Mouse (Mus musculus) megakaryocyte, adult 5-6 weeks (primary cell): ENCODE results near the gene Trpm8. TPM values are rescaled to one million over a fixed set of nuclear protein-coding genes. Genes with fewer than 3 reads are reported as not detected.

ENCODE experiments used
- ATAC-seq: 2 replicates; pipeline ENCODE4 v1.8.0; 2016; ENCODE audit warnings: mild to moderate bottlenecking, inconsistent platforms; ENCODE audit not compliant: poor library complexity, severe bottlenecking
- total RNA-seq, 2 experiments: library from RNA; stranded (forward) in 1 of 2; stranded (reverse) in 1 of 2; fragments of 153-499, 151-499 nt in 1 of 2; fragments of 221-1000, 200-1000 nt in 1 of 2; gene quantifications; 2 replicates each; pipeline versions ENCODE4 v1.2.3 to v1.2.4; 2015 to 2017

The Trpm8 gene
- total RNA-seq (2015) (not detected in 2 replicates), total RNA-seq (2017) (not detected in 2 replicates)

DNA sequence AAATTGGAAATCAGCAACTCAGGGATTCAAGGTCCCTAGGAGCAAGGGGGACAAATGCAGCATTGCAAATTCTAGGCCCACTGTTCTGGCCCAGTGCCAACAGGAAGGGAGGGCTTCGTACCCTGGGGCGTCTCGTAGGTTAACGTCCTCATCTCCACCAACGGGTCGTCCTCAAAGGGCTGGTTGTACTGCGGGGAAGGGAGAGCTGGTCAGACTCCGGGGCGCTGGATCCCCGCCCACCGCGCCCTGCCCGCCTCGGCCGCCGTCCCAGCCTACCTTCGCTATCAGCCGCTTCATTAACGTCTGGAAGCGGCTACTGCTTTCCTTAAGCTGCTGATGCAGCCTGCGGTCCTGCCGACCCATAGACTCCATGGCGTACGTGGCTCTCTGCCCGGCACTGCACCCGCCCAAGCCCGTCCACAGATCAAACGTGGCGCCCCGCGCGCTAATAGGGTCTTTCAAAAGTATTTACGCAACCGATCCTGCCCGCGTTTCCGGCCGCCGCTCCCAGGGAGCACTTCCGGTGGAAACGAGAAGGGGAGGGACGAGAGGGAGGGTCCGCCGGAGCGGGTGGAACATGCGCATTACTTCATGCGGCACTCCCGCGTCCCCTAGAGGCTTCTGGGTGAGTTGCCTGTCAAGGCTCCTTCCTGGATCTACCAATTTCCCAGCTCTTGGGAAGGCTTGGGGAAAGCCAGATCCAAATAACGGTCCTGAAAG, at the start of gene Trpm8, which contains the start of gene Hjurp:
TSS of gene Trpm8 (plus strand) at position 564 of the 720 bp plus-strand sequence.
TSS of gene Hjurp (minus strand) at position 536 of the 720 bp plus-strand sequence.
- ATAC-seq, result peak; percentile 71

DNA sequence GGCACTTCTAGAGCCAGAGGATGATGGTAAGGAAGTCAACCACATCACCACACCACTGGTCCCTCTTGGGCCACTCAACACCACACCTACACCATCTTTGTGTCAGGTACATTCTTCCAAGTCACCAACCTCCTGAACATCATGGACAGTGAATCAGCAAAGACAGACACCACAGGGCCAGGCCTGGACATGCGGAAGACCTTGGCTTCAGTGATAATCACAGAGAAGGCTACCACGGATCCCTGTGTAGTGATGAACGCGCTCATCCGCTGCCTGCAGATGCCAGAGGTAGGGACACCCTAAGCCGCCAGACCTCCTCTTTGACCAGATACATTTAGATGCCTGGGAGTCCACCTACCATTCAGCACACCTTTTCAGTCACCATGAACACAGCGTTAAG, 49.3 kb upstream of the Trpm8 start:
- no peak for ATAC-seq

DNA sequence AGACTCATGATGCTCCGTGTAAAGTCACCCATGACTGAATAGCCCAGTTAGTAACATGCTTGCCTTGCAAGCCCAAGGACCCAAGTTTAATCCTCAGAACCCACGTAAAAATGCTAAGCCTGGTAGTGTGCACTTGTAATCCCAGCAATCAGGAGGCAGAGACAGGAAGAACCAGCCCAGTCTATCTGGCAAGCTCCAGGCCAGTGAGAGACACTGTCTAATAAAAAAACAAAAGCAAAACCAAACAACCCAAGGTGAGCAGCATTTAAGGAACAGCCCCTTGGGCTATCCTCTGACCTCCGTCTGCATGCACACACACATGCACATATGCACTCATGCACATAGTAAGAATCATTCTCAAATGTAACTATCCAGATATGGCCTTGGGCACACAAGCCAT, 47.9 kb upstream of the Trpm8 start:
- ATAC-seq, result no peak

DNA sequence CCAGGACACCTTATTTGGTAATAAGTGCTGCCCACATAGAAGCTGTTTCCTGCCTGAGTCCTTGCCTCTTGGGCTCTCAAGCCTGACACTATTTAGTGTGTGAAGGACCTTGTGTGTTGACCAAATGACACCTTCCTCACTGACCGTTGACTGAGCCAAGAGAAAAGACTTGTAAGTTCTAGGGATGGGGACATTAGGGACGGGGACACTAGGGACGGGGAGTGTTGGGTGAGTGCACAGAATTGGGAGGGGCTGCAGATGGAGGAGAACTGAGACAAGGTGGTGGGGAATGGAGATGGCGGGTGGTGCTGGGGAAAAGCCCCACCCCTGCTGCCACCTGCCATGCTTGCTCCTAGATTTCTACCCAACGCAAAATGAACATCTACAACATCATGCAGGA, 47.5 kb upstream of the Trpm8 start:
- ATAC-seq, result no peak

DNA sequence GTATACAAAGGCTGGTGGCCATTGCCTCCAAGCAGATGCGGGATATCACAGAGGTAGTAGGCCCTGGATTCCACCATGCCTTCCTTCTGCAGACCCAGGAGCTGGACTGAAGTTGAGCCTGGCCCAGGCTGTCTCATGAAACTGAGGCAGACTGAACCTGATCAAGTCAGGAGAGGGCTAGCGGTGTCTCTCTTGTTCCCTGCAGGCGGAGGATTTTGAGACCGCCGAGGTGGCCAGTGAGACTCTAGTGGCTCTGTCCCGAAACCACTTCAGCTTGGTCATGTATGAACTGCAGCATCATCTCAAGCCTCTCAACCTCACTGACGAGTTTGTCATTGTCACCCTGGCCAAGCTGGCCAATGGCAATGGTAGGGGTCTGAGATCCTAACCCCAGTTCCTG, 47.0 kb upstream of the Trpm8 start:
- ATAC-seq, result no peak

DNA sequence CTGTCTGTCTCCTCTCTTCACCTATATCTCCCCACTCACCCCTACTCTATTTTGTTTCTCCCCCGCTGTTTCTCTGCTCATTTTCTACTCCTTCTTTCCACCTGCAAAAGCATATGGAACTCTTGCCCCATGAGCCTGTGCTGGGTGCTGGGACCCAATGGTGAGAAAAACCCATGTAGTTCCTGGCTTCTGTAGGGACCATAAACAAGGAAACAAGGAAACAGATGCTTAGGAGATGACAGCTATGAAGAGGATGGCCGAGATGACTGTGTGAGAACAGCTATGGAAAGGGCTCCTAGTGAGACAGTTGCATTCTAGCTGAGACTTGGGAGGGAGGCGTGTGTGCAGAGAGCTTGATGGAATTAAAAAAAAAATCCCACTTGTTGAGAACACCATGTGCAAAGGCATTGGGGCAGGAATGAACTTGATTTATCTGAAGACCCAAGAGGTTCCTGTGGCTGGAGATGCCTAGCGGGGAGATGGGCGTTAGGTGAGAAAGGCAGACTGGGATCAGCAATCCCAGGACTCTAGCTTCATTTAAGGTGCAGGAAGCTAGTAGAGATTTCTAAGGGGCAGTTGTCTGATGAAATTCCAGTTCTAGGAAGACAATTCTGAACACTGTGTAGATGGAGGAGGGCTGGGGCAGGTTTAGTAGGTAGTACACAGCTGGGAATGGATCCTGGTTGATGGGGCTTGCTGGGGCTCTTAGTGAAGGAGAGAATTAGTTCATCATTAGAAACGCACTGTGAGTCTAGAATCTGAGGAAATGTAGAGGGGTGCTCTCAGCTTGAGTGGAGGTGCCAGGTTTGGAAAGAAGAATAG, 46.3 kb upstream of the Trpm8 start:
- ATAC-seq, result no peak

DNA sequence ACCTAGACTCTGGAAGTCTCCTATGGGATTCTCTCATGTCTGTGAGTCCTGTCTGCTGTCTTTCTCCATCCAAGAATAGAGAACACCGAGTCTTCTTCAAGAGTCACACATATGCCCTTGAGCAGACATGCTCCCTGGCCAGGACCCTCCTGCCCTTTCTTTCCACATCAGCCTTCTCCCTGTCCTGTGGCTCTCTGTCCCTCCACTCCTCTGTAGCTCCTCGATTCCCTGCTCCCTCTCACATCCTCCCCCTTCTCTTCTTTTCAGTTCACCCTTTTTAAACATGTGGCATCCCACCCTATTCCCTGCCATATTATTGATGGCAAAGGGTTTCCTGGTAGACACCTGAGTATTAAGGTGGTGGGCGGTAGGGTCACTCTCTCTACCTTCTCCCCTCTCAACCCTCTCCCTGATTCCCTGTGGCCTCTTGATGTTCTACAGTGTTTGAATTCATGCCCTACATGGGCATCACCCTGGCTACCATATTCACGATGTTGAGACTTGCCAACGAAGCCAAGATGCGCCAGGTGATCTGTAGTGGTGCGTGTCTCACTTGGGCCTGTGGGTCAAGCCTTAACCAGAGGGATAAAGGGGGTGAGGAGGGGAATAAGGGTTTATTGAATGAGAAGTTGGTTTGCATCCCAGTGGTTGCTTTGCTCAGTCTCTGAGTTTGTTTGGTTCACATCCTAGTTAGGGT, 45.5 kb upstream of the Trpm8 start:
- ATAC-seq, result no peak

DNA sequence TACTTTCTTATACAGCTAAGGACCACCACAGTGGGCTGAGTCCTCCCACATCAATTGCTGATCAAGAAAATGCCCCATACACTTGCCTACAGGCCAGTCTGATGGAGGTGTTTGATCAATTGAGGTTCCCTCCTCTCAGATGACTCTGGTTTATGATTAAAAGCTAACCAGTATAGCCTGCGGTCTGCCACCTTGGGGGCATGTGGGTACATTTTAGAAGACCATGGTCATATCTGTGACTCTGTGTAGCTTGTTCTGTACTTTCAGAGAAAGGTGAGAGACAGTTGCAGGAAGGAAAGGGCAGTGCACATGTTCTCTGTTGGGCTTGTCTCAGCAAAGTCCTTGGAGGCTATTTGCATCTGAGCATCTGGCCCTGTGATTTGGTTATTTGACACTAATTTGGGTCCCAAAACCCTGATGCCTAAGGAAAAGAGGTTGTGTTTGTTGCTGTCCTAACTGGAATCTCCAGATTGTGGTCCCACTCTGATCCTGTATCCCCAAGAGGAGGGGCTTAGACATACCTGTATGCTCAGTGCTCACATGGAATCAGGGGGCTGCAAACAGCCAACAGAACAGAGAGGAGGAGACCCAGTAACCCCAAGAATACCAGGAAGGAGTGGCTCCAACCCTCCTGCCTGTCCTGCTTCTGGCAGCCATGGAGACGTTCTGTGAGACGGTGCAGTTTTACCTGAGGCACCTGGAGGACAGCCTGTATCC, 44.6 kb upstream of the Trpm8 start:
- no peak for ATAC-seq

DNA sequence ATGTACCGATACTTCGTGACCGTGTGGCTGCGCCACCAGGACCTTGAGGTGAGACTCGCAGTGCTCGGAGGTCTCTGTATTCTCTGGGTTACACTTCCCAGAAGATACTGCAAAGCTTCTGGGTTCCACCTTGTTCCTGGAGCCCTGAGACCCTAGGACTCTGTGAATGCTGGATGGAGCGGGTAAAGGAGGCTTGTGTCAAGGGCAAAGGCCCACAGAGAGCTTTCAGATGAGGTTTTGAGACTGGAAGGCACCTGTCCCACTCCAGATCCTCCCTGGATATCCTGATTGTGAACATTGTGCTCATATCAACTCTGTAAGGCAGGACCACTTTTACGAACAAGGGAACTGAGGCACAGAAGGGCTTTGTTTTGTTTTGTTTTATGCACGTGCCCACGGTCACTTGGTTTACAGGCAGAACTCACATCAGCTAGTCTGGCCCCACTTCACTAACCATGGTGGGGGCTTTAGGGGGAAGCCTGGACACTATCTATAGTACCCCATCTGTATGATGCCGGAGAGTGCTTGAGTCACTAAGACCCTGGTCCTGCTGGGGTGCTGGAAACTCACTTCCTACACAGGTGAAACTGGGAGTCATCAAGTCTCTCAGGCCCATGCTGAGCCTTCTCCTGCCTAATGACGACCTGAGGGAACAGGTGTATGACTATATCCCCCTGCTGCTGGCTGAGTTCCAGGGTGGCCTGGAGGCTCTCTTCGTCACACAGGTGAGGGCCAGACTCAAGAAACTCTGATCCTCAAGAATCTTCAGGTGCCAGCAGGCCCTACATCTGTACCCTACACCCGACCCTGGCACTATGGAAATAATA, 43.8 kb upstream of the Trpm8 start:
- no peak for ATAC-seq

DNA sequence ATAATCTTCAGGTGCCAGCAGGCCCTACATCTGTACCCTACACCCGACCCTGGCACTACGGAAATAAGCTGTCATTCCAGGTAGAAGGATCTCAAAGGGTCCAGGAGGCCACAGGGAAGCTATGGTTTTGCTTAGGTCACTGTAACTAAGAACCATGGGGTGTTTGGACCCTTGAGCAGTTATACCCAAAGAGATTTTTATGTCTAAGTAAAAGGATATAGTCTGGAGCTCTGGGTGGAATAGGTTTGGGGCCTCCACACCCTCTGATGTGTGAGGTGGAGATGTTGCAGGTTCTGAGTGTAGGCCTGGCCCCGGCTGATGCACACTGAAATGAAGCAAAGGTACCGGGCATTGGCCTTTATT, 43.2 kb upstream of the Trpm8 start:
- ATAC-seq, result no peak

DNA sequence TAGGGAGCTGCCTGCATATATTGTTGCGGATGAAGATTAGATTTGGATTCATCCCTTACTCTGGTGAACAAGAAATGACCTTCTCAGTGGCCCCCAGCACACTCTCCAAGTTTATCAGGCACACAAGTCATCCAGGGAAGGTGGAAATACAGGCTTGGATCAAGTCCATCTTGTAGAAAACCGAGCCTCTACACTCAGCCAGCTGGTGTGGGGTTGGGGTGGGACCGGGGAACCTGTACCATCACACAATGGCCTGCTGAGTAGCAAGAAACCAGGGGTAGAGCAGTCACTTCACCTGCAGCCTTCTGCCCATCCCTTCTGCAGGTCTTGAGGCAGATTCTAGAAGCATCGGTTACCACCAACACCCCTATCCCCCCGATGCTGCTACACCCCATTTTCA, 42.8 kb upstream of the Trpm8 start:
- no peak for ATAC-seq

DNA sequence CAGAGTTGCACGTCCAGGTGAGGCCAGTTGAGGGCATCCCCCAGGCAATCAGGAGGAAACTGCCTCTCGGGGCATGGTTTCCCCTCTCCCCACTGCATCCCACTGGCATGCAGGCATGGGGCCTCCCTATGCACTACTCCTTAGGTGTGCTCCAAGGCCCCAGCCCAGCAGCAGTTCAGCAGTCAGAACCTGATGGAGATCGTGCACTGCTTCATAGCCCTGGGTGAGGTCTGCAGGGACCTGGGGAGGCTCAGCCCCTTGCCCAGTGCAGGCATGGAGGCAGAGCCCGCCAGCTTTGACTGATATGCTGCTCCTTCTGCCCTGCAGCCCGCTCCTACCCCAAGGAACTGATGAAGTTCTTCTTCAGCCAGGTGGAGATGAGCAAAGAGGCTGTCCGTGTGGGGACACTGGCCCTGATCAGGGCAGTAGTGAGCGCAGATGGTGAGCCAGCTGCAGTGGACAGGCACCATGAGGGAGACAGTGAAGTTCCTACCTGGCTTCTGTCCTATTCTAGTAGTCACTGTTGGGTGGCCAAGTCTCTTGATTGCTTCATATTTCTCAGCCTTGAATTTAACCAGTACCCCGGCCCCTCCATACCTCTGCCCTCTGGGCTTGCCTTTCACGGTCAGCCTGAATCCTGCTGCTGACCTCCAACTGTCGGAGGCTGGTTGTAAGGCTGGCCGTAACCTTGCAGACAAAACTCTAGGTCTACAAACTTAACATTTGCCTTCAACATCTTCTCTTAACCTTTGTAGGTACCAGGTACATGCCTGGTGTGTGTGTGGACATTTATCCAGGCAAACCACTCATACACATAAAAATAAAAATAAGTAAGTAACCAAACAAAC, 42.2 kb upstream of the Trpm8 start:
- ATAC-seq, result no peak

DNA sequence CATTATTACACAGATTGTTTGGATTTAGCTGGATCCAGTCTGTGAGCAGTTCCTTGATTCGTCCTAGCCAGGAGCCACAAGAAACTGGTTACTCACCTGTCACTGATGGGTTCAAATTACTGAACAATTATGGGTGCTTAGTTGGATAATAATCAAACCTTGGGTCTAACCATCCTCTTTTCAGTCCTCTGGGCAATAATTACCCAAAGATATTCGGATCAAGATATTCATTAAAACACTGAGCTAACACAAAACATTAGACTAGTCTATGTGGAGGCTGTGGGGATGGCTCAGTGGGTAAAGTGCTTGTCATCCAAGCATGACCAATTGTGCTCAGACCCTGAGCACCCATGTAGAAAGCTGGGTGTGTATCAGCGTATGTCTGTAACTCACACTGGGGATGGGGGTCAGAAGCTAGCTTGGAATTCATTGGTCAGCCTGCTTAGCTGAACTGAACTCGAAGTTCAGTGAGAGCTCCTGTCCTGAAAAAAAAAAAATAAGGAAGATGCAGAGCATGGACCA, 41.5 kb upstream of the Trpm8 start:
- no peak for ATAC-seq

DNA sequence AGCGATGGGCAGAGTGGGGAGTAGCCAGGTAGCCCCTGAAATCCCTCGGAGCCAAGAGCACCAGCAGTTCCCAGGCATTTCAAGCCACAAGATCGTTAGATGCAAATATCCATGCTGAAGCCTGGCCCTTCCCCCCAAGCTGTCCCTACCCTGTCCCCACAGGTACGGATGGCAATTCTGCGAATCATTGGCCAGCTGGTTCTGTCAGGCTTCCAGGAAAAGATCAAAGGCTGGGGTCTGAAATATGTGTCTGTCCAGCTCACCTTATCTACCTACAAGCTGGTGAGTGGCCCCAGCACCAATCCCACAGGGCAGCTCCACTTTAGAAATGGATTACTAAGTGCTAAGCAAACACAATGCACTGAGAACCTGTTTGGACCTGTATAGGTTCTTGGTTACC, 40.1 kb upstream of the Trpm8 start:
- no peak for ATAC-seq

DNA sequence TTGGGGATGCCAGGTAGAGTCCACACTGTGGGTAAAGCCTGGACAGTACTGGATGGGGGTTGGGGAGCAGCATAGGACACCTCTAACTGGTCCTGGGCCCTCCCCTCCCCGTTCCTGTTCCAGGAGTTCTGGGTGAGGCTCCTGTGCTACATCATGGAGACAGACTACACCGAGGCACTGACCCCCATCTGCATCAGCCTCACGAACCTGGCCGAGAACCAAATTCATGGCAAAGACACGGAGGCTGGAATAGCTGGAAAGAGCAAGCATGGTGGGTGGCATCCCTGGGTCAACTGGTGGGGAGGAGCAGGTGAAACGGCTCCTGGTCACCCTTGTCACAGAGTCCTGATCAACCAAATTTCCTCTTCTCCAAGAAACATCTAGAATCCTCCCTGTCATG, 38.7 kb upstream of the Trpm8 start:
- no peak for ATAC-seq

DNA sequence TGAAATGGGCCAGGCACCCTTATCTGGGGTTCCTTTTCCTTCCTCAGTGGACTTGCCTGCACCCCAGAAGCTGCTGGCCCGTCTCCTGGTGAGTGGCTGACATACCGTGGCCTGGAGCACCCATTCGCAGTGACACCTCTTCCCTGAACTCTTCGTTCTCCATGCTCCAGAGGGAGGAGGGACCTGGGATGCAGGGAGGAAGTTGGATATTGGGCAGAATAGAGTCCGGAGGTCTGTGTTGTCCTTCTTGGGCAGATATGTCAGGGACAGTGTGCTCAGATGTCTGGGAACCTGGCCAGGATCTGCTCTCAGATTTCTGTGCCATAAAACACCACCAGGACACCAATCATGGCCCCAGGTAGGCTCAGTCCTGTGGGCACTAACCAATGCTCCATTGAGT, 37.4 kb upstream of the Trpm8 start:
- ATAC-seq, result no peak

DNA sequence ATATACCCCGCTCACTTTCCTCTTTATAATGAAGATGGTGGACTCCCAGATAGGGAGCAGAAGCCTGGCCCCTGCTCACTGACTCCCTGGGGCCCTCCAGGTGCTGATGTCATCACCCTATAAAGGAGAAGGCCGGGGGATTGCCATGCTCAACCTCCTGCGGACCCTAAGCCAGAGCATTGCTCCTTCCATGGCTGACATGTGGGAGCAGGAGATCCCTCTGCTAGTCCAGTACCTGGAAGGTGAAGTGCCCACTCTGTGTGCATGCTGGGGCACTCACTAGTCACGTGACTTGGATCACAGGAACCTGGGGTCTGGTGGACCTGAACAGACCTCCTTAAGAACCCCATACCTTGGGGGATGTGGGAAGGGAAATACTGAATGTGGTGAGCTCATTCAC, 36.9 kb upstream of the Trpm8 start:
- ATAC-seq, result no peak

DNA sequence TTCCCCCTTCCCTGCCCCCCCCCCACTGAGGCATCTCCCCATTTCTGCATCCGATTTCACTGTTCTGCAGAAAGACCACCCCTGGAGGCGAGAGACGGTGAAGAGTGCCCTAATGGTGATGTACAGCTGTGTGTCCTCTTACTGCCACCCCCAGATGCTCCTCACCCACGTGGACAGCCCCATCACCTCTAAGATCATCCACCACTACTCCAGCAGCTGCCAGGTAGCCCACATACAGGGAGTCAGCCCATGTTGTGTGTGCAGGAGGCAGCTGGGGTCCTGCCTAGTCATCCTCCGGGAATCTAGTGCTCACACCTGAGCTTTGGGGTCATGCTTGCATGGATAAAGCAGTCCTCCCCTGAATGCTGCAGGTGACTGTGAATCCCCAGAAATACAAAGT, 33.6 kb upstream of the Trpm8 start:
- no peak for ATAC-seq

DNA sequence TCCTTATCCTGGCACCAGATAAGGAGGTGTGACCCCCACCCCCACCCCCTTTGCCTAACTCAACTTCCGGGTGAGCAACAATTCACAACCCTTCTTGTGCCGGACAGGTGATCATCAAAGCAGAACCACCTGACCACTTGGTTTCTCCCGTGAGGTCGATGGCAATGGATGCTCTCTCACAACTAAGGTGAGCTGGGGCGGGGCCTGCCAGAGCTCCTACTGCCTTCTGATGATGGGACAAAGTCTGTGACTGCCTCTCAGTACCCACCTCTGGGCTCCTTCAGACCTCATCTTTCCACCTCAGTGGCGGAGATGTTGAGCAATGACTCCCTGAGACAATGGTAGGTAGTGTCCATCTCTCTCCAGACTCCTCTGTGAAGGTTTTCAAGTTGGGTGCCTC, 31.6 kb upstream of the Trpm8 start:
- ATAC-seq, result no peak
